Mouse (Mus musculus): Measurements from ENCODE around the gene Plekha7.

DNA sequence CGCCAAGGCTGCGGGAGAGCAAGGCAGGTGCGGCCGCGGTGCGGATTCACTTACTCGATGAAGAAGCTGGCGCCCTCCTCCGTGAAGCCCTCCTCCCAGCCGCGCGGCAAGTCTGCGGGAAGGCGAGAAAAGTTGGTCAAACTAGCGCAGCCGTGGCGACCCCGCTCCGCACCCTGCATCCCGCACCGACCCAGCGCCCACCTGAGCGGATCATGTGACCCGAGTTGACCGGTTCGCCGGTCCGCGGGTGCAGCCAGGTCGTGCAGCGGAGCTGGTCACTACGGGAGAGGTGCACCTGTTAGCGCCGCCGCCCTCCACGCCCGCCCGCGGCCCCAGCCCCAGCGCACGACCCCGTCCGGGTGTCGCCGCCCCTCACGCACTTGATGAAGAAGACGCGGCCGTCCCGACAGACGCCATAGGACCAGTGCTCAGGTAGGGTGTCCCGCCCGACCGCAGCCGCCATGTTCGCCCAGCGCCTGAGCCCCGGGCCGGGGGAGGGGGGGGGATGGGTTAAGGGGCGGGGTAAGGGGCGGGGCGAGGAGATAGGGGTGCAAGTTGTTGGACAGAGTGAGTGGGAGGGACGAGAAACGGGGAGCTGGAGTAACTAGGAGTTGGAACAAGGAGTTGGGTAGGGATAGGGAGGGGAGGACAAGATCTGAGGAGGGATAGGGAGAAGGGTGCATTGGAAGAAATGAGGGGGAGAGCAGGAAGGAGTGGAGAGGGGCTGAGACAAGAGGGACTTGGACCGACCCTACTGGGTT, at the start of gene Plekha7:
- no peak for TF ChIP-seq CTCF (IDR thresholded peaks at IDR 0.05; ENCODE audit: control insufficient read depth, insufficient read depth, insufficient read length)
- TF ChIP-seq USF1 (IDR thresholded peaks at IDR 0.05; ENCODE audit: low read depth): no peak
- TF ChIP-seq CEBPB (IDR thresholded peaks at IDR 0.05; ENCODE audit: low read depth): no peak
- TF ChIP-seq MYOG (IDR thresholded peaks at IDR 0.05; ENCODE audit: control insufficient read depth, extremely low read depth, insufficient read length): no peak
- TF ChIP-seq FOSL1 (IDR thresholded peaks at IDR 0.05; ENCODE audit: insufficient read depth, low read length, poor library complexity, severe bottlenecking): no peak
- TF ChIP-seq MAX (IDR thresholded peaks at IDR 0.05): no peak
